Mouse (Mus musculus) kidney, adult 11 months (tissue): ENCODE results near the gene Mtus2.
"Not testable (repeated sequence)": the region's sequence is repeated elsewhere in the genome, so short reads cannot be mapped to it uniquely, and the experiment has no call there.

Experiments
- DNase-seq: peaks from one replicate; pipeline ENCODE4 v3.0.0; 2022

The Mtus2 gene

DNA sequence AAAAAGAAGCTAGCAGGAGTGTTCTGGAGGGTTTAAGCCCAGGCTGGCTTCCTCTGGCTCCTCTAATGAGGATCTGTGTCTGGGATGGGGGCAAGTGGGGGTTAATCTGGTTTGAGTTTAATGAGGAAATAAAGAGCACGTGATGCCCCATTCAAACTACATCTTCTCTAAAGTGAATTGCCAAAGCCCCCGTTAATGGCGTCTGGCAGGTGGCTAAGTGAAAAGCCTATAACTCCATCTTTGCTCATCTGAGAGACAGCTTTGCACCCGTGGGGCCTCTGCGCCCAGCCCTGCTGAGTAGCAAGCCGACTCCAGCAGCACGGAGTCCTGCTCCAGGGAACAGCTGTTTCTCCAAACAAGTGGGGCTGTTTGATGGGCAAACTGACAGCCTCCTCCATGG, 332.8 kb downstream of the Mtus2 start:
- DNase-seq, result no peak

- DNase-seq, result no peak
Measured at GRCm38 (mm10) chr5:148292862-148293261, 335.7 kb downstream of the Mtus2 start.

DNA sequence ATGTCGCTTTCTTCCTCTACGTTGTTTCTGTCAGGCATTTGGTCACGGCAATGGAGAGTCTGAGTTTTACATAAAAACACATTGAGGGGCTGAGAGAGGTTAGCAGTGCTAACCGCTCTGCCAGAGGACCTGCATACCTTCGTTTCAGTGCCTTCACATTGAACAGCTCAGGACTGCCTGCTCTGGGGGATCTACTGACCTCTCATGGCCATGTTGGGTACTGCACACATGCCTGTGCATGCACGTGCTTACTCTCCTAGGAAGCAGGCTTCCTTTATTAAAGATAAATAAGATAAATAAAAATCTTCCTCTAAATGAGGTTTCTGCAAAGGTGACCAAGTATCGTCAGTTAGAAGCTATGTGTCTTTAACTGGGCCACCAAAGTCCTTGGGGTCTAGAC, 336.2 kb downstream of the Mtus2 start:
- no peak for DNase-seq

DNA sequence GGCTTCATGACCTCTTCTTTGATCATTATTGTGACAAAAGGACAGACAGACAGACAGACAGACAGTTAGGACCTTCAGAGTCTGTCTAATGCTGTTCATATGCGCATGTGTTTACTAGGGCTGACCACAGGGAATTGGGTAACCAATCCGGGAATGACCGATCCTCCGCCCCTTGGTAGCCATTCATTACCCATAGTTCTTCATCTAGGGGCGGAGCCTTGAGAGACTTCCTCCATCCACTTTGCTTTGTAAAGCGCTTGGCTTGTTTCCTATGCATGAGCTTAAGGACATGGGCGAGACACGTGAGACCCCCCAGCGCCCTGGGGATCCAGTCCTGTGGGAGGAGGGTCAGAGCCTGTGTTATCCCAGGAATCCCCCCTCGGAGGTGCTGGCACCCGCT, 345.8 kb downstream of the Mtus2 start:
- no peak for DNase-seq

- DNase-seq, result no peak
Measured at GRCm38 (mm10) chr5:148304112-148304511, 347.0 kb downstream of the Mtus2 start.

- no peak for DNase-seq
Measured at GRCm38 (mm10) chr5:148310790-148311189, 353.7 kb downstream of the Mtus2 start.

DNA sequence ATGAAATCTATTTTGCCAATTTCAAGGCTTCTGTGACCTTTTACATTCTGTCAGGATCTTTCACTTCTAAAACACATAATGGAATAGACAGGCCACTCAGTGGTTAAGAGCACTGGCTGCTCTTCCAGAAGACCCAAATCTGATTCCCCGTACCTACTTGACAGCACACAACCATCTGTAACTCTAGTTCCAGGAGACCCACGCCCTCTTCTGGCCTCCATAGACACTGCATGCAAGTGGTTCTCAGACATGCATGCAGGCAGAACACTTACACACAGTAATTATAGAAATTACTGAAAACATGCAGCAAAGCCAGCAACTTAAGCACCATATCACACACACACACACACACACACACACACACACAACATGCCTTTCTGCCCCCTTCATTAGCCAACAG, 355.3 kb downstream of the Mtus2 start:
- no peak for DNase-seq

DNA sequence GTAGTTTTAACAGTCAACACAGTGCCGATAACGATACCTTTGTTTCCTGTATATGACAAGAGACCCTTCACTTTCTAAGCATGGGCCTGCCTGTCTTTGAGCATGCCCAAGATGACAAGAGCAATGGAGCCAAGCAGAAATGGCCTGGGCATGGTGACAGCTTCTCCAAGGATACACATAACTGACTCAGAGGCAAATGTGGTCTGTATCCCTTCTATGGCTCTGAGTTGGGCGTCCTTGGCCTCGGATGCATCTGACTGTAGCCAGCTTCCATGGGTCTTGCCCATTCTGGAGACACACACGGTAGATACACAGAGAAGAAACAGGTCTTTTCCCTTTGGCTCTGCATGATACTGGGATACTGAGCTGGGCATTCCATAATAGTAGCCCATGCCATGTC, 357.8 kb downstream of the Mtus2 start:
- DNase-seq, result no peak

DNA sequence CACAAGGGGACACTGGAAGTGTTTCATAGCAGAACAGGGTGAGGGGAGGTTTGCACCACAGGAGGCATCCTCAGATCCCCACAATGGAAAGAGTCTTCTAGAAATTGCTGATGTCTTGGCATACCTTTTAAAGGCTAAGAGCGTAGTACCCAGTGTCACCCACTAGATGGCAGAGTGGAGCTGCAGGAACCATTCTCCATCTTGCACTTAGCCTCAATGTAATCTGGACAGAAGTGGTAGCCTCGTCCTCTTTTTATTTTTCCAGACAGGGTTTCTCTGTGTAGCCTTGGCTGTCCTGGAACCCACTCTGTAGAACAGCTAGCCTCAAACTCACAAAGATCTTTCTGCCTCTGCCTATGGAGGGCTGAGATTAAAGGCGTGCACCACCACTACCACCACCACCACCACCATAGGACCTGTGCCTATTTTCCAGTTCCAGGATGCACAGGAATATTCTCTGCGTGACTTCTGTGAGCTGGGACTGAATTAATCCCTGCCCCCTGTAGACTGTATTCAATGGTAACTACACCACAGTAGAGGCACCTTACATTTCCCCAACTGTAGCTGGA, 368.3 kb downstream of the Mtus2 start:
- no peak for DNase-seq

DNA sequence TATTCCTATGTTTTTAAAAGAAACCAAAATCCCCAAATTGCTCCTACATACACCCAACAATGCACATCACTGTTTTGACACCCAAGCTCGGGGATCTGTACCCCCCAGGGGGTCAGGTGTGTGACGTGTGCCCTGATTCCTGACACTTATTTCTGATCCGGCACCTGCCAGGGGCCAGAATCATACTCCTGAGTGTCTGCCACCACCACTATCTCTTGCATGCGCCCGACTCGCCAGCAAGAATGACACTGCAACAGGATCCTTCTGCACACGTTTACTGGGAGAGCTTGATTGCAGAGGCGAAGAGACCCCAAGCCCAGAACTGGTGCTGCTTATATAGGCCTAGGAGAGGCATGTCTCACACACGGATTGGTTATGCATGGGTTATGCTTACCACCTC, 369.2 kb downstream of the Mtus2 start:
- DNase-seq, result not testable (repeated sequence)

DNA sequence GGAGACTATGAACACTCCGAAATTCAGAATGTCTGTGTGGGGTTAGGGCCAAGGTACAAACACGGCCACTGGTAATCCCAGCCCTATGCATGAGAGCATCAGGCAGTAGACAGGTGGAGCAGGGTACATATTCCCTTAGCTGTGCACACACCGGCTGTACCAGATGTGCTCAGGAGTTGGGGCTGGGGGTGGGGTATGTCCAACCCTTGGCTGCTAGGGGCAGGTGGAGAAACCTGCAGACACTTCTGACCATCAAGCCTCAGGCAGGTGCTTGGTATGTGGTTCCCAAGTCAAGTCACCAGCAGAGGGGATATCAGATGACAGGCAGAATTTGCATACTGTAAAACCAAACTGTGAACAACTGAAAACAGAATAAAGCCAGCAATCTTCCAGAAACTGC, 371.9 kb downstream of the Mtus2 start:
- no peak for DNase-seq

DNA sequence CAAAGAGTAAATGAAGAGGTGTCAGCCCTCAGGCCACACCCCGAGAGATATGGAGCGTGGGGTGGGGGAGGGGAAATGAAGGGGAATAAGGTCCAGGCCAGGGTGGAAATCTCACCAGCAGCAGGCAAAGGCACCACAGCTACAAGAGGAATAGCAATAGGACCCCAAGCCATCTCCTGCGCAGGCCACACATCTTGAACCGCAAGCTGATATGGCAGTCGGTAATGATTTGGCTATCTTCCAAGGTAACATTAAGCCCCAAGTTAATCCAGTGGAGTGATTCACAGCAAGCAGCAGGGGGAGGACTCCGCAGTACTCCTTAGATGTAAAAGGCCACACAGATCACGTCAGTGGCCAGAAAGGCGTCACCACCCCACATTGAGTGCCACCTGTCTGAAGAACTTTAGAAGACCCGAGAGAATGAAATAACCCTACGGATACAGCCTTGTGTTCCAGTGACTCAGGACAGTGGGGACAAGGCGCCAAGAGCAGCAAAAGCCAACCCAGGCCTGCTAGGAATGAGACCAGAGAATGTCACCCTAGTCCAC, 374.2 kb downstream of the Mtus2 start:
- DNase-seq, result no peak

- no peak for DNase-seq
Measured at GRCm38 (mm10) chr5:148331926-148332621, 375.0 kb downstream of the Mtus2 start.

- DNase-seq, result peak; percentile 52
Measured at GRCm38 (mm10) chr5:148332622-148332974, 375.5 kb downstream of the Mtus2 start.

GRCm38 (mm10) chr5:148339126-148339525, 382.0 kb downstream of the Mtus2 start:
- no peak for DNase-seq

DNA sequence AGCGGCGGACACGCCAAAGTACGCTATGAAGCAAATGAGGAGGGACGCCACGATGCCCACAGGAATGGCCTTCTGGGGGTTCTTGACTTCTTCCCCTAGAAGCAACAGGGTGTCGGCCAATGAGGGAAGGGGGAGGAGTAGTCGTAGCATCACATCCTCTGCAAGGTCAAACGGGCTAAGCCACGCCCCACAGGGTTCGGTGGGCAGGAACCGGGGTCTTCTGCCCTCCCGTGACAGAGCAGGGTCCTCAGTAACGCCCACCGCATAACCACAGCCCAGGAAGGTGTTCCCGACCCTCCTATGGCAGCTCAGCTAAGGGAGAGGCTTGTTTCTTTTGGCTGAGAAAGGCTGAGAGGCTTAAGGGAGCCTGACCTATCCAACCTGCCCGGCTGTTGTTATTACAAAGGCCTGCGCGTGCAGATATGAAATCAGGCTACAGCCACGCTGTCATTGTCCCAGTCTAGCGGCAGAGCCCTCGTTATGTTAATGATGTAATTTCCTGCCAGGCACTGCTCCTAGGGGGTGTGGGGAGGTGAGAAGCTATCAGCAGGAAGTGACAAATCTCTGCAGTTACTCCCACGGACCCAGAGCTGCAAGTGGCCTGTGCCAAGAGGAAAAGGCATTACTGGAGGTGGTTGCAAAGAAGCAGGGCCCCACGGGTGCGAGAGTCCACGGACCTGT, 385.1 kb downstream of the Mtus2 start:
- peak; percentile 41 for DNase-seq

DNA sequence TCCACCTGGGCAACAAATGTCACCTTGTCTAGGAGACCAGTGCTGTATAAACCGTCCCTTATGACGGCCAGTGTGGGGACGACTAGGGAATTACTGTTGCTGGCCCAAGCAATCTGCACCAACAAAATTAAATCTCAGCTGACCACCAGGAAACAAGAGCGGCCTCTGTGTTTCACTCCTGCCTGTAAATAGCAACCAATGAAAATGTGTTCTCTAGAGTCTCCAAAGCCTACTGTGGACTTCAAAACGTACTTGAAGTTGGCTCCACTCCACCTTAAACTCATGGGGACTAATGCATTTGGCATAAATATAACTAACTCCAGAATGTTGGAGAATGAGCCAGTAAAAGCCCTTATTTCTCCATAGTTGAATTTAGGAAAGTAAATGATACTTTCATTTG, 387.3 kb downstream of the Mtus2 start:
- DNase-seq, result no peak

DNA sequence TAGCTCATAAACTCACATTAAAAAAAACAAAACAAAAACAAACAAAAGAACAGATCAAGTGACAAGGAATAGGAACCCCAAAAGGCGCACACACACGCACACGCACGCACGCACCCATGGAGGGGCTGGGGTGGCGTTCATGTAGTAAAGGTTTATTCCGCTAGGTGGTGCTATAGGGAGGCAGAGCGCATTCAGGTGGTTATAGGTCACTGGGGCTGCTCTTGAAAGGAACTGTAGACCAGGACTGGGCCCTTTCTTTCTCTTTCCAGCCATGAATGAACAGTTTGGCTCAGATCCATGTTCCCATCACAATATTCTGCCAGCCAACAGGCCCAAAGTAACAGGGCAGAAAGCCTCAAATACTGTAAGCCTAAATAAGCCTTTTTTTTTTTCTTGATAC, 389.4 kb downstream of the Mtus2 start:
- DNase-seq, result no peak

DNA sequence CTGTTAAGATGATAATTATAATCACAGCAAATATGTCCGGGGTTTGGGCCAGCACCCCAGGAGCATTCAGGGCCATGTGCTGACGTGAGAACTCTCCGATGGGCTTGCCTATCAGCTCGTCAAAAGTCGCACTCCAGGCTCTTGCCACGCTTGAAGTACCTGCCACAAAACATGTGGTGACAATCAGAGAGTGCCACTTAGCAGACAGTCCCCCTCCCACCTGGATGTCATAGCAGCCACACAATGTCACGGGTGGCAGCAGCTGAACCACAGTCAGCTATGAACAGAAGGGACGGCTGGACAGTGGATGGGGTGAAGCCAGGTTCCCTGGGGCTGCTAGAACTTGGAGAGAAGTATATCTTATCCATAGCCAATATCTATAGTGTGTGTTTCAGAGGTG, 391.0 kb downstream of the Mtus2 start:
- no peak for DNase-seq

GRCm38 (mm10) chr5:148349327-148350011, 392.3 kb downstream of the Mtus2 start:
- no peak for DNase-seq

DNA sequence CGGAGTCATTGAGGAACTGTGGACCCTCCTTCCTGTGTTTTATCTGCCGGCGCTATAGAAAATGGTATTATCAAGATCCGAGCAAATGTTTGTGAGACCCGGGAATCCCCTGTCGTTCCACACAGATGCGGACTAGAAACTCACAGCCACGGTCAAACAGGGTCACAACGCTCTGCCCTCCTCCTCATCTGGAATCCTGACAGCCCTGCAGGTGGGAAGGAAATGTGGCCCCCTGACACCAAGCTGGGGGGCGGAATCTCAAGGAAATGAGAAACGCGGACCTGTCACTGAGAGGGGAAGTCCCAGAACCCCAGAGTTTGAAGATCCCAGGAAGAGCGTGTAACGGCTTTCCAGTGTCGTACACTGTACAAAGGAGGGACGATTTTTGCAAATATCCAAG, 396.3 kb downstream of the Mtus2 start:
- no peak for DNase-seq

DNA sequence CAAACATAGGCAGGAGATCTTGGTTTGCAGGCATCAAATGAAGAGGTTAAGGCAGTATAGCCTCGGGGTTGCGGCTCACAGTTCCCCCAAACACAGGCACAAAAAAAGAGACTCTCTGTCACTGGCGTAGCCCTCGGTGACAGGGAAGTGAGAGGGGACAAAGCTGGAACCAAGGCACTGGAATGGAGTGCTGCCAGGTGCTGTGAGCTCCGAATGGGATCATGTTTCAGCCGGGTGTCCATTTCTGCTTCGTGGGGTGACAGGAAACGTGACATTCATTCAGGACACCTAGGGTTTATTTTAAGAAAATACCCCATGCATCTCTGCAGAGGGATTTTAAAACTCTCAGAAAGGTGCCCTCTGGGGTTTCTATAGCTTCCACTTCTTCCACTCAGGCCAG, 397.4 kb downstream of the Mtus2 start:
- DNase-seq, result no peak

GRCm38 (mm10) chr5:148355822-148356221, 398.7 kb downstream of the Mtus2 start:
- DNase-seq, result no peak

GRCm38 (mm10) chr5:148357168-148357567, 400.0 kb downstream of the Mtus2 start:
- DNase-seq, result no peak
